Mouse (Mus musculus): ENCODE data around the gene Cenpp.

Cenpp gene

GRCm38 (mm10) chr13:49461458-49462132 lies 191.0 kb downstream of the Cenpp start:
- no peak for DNase-seq (ENCODE audit: low read depth, low spot score)

- DNase-seq (ENCODE audit: low read depth, low spot score) = no peak
Observed at GRCm38 (mm10) chr13:49460692-49461414, 191.7 kb downstream of the Cenpp start.

GRCm38 (mm10) chr13:49460276-49460675 lies 192.3 kb downstream of the Cenpp start:
- DNase-seq (ENCODE audit: low read depth, low spot score) = no peak

- peak; percentile 80 for DNase-seq (ENCODE audit: low read depth, low spot score)
Observed at GRCm38 (mm10) chr13:49449318-49449749, 203.3 kb downstream of the Cenpp start.

- no peak for DNase-seq (ENCODE audit: low read depth, low spot score)
Observed at GRCm38 (mm10) chr13:49444451-49444850, 208.1 kb downstream of the Cenpp start.

GRCm38 (mm10) chr13:49436170-49436569 lies 216.4 kb downstream of the Cenpp start:
- no peak for DNase-seq (ENCODE audit: low read depth, low spot score)

GRCm38 (mm10) chr13:49435745-49436144 lies 216.8 kb downstream of the Cenpp start:
- DNase-seq (ENCODE audit: low read depth, low spot score) = no peak

- no peak for DNase-seq (ENCODE audit: low read depth, low spot score)
Observed at GRCm38 (mm10) chr13:49433268-49434029, 219.1 kb downstream of the Cenpp start.

GRCm38 (mm10) chr13:49430529-49430928 lies 222.1 kb downstream of the Cenpp start:
- no peak for DNase-seq (ENCODE audit: low read depth, low spot score)

GRCm38 (mm10) chr13:49428042-49428675 lies 224.4 kb downstream of the Cenpp start:
- DNase-seq (ENCODE audit: low read depth, low spot score) = no peak

GRCm38 (mm10) chr13:49426736-49427135 lies 225.8 kb downstream of the Cenpp start:
- peak; percentile 25 for DNase-seq (ENCODE audit: low read depth, low spot score)

- DNase-seq (ENCODE audit: low read depth, low spot score) = no peak
Observed at GRCm38 (mm10) chr13:49421959-49422358, 230.6 kb downstream of the Cenpp start.

- peak; percentile 49 for DNase-seq (ENCODE audit: low read depth, low spot score)
Observed at GRCm38 (mm10) chr13:49421606-49421917, 231.0 kb downstream of the Cenpp start.

GRCm38 (mm10) chr13:49420754-49421605 lies 231.6 kb downstream of the Cenpp start, which contains the start of gene Ippk:
Ippk (plus strand) TSS chr13:49421249.
- peak; percentile 99 for DNase-seq (ENCODE audit: low read depth, low spot score)

All from ZHBTc4 (cell line).